Mouse (Mus musculus): Measurements from ENCODE around the gene Trp53. TPM values are rescaled to one million over a fixed set of nuclear protein-coding genes. Genes with fewer than 3 reads are reported as not detected.

Trp53 gene
- polyA plus RNA-seq, 1 experiment: 22.1 TPM

DNA sequence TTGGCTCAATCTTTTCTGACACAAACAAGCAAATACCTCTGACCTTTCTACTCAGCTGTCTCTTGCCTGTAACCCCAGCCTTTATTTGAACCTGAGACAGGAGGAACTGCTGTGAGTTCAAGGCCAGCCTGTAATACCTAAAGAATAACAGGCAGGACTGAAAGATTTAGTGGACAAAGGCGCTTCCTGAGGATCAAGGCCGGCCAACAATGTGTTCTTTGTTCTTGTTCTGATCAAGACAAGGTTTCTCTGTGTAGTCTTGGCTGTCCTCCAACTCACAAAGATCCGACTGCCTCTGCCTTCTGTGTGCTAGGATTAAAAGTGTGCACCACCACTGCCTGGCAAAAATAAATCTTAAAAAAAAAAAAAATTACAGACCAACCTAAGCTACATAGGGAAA, 15.8 kb upstream of the Trp53 start:
- no peaks in the 10 kb centered on the region; the same call in 1 of the 2 replicates for H3K36me3 ChIP-seq (ENCODE audit: control insufficient read depth, insufficient read depth, low read length)
- H3K4me3 ChIP-seq (ENCODE audit: control insufficient read depth, low read depth, low read length): no peak overlapping the region
- no peak overlapping the region for H3K27ac ChIP-seq (ENCODE audit: control insufficient read depth, insufficient read depth, low read depth, low read length)
- H3K4me1 ChIP-seq (ENCODE audit: control insufficient read depth, insufficient read depth, low read length): peaks cover 13% of the 10 kb centered on the region
- no peaks in the 10 kb centered on the region for H3K27me3 ChIP-seq (ENCODE audit: control insufficient read depth, insufficient read depth, low read length)
- no peak for TF ChIP-seq POLR2A (IDR thresholded peaks at IDR 0.05; ENCODE audit: control insufficient read depth, low read depth, low read length)
- no peak for TF ChIP-seq CTCF (IDR thresholded peaks at IDR 0.05; ENCODE audit: control insufficient read depth, insufficient read depth, insufficient replicate concordance, low read depth, low read length)

DNA sequence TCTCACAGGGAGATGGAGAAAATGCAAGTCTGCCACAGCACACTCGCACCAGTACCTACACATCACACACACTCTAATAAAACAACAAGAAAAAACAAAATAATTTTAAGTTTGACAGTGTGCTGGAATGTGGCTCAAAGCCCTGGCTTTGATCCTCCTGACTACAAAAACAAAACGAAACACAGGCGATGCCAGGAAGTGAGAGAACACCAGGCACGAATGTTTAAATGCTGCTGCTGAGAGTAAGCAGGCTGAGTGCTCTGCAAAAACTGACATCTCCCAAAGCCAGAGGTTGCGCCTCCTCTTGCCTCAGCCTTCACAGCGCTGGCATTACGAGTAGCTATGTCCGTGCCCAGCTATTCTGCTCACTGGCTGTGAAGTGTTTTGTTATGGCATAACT, 15.0 kb upstream of the Trp53 start:
- no peaks in the 10 kb centered on the region; the same call in 1 of the 2 replicates for H3K36me3 ChIP-seq (ENCODE audit: control insufficient read depth, insufficient read depth, low read length)
- TF ChIP-seq POLR2A (IDR thresholded peaks at IDR 0.05; ENCODE audit: control insufficient read depth, low read depth, low read length) (no peak), CTCF (IDR thresholded peaks at IDR 0.05; ENCODE audit: control insufficient read depth, insufficient read depth, insufficient replicate concordance, low read depth, low read length) (no peak)
- H3K27me3 ChIP-seq (ENCODE audit: control insufficient read depth, insufficient read depth, low read length): no peaks in the 10 kb centered on the region
- H3K4me1 ChIP-seq (ENCODE audit: control insufficient read depth, insufficient read depth, low read length): peaks cover 6% of the 10 kb centered on the region
- H3K4me3 ChIP-seq (ENCODE audit: control insufficient read depth, low read depth, low read length): no peak overlapping the region
- no peak overlapping the region for H3K27ac ChIP-seq (ENCODE audit: control insufficient read depth, insufficient read depth, low read depth, low read length)

DNA sequence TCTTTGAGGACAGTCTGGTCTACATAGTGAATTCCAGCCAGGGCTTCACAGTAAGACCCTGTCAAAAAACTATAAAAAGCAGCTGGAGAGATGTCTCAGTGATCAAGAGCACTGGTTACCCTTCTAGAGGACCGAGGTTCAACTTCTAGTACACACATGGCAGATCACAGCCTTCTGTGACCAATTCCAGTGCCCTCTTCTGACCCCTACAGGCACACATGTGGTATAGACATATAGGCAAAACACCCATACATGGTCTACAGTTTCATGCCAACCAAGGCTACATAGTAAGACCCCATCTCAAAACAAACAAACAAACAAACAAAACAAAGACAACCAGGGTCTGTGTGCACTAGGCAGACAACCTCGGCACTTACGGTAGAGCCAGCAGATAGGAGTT, 4.9 kb upstream of the Trp53 start:
- Histone ChIP-seq H3K4me3 (ENCODE audit: control insufficient read depth, low read depth, low read length) (no peak overlapping the region), H3K4me1 (ENCODE audit: control insufficient read depth, insufficient read depth, low read length) (peaks cover 9% of the 10 kb centered on the region), H3K27ac (ENCODE audit: control insufficient read depth, insufficient read depth, low read depth, low read length) (no peak overlapping the region), H3K27me3 (ENCODE audit: control insufficient read depth, insufficient read depth, low read length) (no peaks in the 10 kb centered on the region), H3K36me3 (ENCODE audit: control insufficient read depth, insufficient read depth, low read length) (peaks cover 1% of the 10 kb centered on the region; the same call in 1 of the 2 replicates)
- no peak for TF ChIP-seq POLR2A (IDR thresholded peaks at IDR 0.05; ENCODE audit: control insufficient read depth, low read depth, low read length)
- TF ChIP-seq CTCF (IDR thresholded peaks at IDR 0.05; ENCODE audit: control insufficient read depth, insufficient read depth, insufficient replicate concordance, low read depth, low read length): no peak

DNA sequence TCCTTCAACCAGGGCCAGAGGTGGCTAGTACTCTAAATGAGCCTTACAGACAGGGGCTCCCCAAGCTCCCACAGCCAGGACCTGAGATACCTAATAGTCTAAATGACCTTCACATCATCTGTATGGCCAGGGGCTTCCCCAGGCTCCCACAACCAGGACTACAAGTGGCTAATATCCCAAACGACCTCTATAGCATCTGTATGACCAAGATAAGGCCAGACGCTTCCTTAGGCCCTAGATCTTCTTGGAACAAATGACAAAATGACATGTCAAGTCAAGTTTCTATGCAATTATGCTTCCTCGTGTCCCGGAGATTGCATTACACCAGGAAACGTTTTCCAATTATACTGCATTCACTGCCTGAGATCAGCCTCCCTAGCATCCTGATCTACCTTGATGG, 3.9 kb upstream of the Trp53 start:
- H3K4me1 ChIP-seq (ENCODE audit: control insufficient read depth, insufficient read depth, low read length): peaks cover 9% of the 10 kb centered on the region
- no peaks in the 10 kb centered on the region for H3K27me3 ChIP-seq (ENCODE audit: control insufficient read depth, insufficient read depth, low read length)
- peaks cover 1% of the 10 kb centered on the region; the same call in 1 of the 2 replicates for H3K36me3 ChIP-seq (ENCODE audit: control insufficient read depth, insufficient read depth, low read length)
- H3K4me3 ChIP-seq (ENCODE audit: control insufficient read depth, low read depth, low read length): no peak overlapping the region
- TF ChIP-seq CTCF (IDR thresholded peaks at IDR 0.05; ENCODE audit: control insufficient read depth, insufficient read depth, insufficient replicate concordance, low read depth, low read length): no peak
- TF ChIP-seq POLR2A (IDR thresholded peaks at IDR 0.05; ENCODE audit: control insufficient read depth, low read depth, low read length): no peak
- no peak overlapping the region for H3K27ac ChIP-seq (ENCODE audit: control insufficient read depth, insufficient read depth, low read depth, low read length)

DNA sequence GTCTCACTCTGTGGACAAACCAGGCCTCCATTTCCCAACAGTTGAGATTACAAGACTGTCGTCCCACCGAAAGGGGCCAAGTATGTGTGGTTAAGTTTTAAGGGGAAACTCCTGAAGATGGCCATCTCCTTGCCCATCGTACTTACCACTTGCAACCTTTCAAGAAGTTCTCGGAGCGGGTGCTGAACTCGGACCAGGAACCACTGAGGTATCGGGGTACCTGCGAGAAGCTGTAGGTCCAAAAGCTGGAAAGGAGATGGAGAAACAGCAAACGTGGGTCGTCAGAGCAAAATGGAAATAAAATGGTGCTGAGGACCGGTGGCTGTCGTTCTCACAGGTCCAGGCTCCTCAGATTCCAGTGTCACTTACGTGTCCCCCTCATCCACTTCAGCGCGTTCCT, 1.9 kb upstream of the Trp53 start:
- TF ChIP-seq POLR2A (IDR thresholded peaks at IDR 0.05; ENCODE audit: control insufficient read depth, low read depth, low read length): no peak
- no peak for TF ChIP-seq CTCF (IDR thresholded peaks at IDR 0.05; ENCODE audit: control insufficient read depth, insufficient read depth, insufficient replicate concordance, low read depth, low read length)
- Histone ChIP-seq H3K4me3 (ENCODE audit: control insufficient read depth, low read depth, low read length) (peak overlapping the region; percentile 91), H3K36me3 (ENCODE audit: control insufficient read depth, insufficient read depth, low read length) (peaks cover 1% of the 10 kb centered on the region; the same call in 1 of the 2 replicates), H3K27me3 (ENCODE audit: control insufficient read depth, insufficient read depth, low read length) (no peaks in the 10 kb centered on the region), H3K4me1 (ENCODE audit: control insufficient read depth, insufficient read depth, low read length) (peaks cover 16% of the 10 kb centered on the region), H3K27ac (ENCODE audit: control insufficient read depth, insufficient read depth, low read depth, low read length) (peak overlapping the region; percentile 65)

DNA sequence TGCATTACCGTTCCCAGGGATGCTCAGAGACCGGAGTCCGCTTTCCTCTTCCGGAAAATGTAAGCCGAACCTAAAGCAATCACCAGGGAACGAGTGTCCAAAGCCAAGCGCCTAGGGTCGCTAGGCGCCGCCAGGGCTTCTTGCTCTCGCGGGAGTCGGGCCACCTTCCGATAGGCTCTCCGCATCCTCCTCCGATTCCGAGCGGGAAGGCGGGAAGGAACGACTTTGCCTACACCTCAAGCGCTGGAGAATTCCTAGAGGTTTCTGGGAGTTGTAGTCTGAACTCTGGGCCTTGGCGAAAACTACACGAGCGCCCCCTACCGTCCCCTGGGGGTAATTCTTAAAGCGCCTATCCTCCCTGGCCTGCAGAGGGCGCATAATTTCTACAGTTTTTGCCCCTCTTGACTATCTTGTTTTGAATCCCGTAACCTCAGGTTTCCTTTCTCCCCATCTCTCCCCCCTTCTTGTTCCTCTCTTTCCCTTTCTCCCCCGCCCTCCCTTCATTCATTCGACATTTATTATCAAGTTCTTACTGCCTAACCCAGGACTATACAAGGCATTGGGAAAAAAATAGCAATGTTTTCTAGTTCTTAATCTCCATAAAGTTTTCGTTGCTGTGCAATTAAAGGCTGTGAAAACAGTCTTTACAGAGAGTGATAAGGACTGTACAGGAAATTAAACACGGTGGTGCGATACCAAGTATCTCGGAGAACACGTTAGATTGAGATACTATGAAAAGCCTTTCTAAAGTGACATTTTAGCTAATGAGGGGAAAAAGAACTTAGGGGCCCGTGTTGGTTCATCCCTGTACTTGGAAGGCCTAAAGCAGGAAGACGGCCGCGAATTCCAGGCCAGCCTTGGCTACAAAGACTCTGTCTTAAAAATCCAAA, 786 bp upstream of the Trp53 start:
- peak; percentile 60; the same call in 1 of the 2 replicates for TF ChIP-seq POLR2A (IDR thresholded peaks at IDR 0.05; ENCODE audit: control insufficient read depth, low read depth, low read length)
- TF ChIP-seq CTCF (IDR thresholded peaks at IDR 0.05; ENCODE audit: control insufficient read depth, insufficient read depth, insufficient replicate concordance, low read depth, low read length): peak; percentile 97
- peaks cover 16% of the 10 kb centered on the region for H3K4me1 ChIP-seq (ENCODE audit: control insufficient read depth, insufficient read depth, low read length)
- H3K27me3 ChIP-seq (ENCODE audit: control insufficient read depth, insufficient read depth, low read length): no peaks in the 10 kb centered on the region
- H3K27ac ChIP-seq (ENCODE audit: control insufficient read depth, insufficient read depth, low read depth, low read length): peak overlapping the region; percentile 89
- H3K4me3 ChIP-seq (ENCODE audit: control insufficient read depth, low read depth, low read length): peak overlapping the region; percentile 91
- H3K36me3 ChIP-seq (ENCODE audit: control insufficient read depth, insufficient read depth, low read length): no peaks in the 10 kb centered on the region; the same call in 1 of the 2 replicates

DNA sequence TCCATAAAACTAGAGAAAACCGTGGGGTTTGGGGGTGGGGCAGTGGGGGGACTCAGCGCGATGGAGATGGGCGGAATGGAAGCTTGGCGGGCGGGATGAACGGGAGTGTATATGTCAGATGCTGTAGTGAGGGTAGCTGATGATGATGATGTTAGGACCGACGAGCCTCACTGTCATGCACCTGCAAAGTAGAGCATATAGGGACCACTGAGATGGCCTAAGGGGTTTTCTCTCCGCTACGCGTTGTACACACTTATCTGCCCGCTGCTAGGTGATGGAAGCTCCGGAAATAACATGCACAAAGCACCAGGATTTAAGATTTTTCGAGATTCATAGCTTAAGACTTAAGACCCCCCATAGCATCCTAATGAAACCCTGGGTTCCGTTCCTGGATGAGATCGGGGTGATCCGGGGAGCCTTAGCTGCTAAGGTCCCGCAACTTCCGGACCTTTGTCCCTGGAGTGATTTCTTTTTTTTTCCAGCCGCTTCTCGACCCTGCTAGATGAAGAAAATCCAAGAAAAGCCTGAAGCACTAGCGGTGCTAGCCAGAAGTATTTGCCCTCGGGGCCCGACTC, 500 bp downstream of the Trp53 start:
- Histone ChIP-seq H3K27me3 (ENCODE audit: control insufficient read depth, insufficient read depth, low read length) (no peaks in the 10 kb centered on the region), H3K36me3 (ENCODE audit: control insufficient read depth, insufficient read depth, low read length) (no peaks in the 10 kb centered on the region), H3K27ac (ENCODE audit: control insufficient read depth, insufficient read depth, low read depth, low read length) (peak overlapping the region; percentile 89), H3K4me3 (ENCODE audit: control insufficient read depth, low read depth, low read length) (peak overlapping the region; percentile 85), H3K4me1 (ENCODE audit: control insufficient read depth, insufficient read depth, low read length) (peaks cover 16% of the 10 kb centered on the region)
- TF ChIP-seq POLR2A (IDR thresholded peaks at IDR 0.05; ENCODE audit: control insufficient read depth, low read depth, low read length) (no peak), CTCF (IDR thresholded peaks at IDR 0.05; ENCODE audit: control insufficient read depth, insufficient read depth, insufficient replicate concordance, low read depth, low read length) (no peak)

Measured in testis, adult 2 months (tissue).